Mouse (Mus musculus) embryonic fibroblast, embryonic 13.5 days (primary cell): Measurements from ENCODE around the gene Vmn1r4.

Experiments
- CTCF ChIP-seq: IDR thresholded peaks from 2 replicates; pipeline ENCODE4 v1.5.1; 2011; ENCODE audit warnings: mild to moderate bottlenecking, control low read depth, low read length, moderate library complexity, borderline replicate concordance; ENCODE audit not compliant: insufficient read depth
- POLR2A ChIP-seq: IDR thresholded peaks from 2 replicates; pipeline ENCODE4 v1.6.1; 2011; ENCODE audit warnings: low read depth, mild to moderate bottlenecking, control low read depth, low read length, moderate library complexity

GRCm38 (mm10) chr6:56907973-56908372 lies 15.8 kb upstream of the Vmn1r4 start:
- TF ChIP-seq POLR2A (no peak), CTCF (no peak)
